Mouse (Mus musculus) MEL (cell line): ENCODE data around the gene Lrrc23. TPM values are rescaled to one million over a fixed set of nuclear protein-coding genes. Genes with fewer than 3 reads are reported as not detected.
A peak's percentile ranks its signal among the peaks of the same experiment; 100 is the strongest.
"Not testable (repeated sequence)": the region's sequence is repeated elsewhere in the genome, so short reads cannot be mapped to it uniquely, and the experiment has no call there.

ENCODE experiments used
- DNase-seq: peaks from one replicate; pipeline ENCODE4 v3.0.0; 2011; ENCODE audit warnings: low read depth, low spot score
- H3K27ac ChIP-seq: 2 replicates; pipeline ENCODE4 v1.5.1; 2012; ENCODE audit warnings: low read depth, mild to moderate bottlenecking, control low read depth, low read length, moderate library complexity; ENCODE audit not compliant: control insufficient read depth
- H3K27me3 ChIP-seq, 2 experiments: fragments of 150-350 bp in 1 of 2; sonication (generic) in 1 of 2; 2 replicates each; pipeline ENCODE4 v1.6.1; 2012; ENCODE audit warnings: low read length in 2 of 2, mild to moderate bottlenecking in 2 of 2, improper control_type of control experiment in 1 of 2, moderate library complexity in 1 of 2; ENCODE audit not compliant: insufficient read depth in 2 of 2, control insufficient read depth in 1 of 2
- H3K36me3 ChIP-seq, 2 experiments: 2 replicates each; pipeline ENCODE4 v1.6.1; 2012 to 2014; ENCODE audit warnings: low read length in 2 of 2, improper control_type of control experiment in 1 of 2, inconsistent platforms in 1 of 2, mild to moderate bottlenecking in 1 of 2; ENCODE audit not compliant: insufficient read depth in 2 of 2, control insufficient read depth in 1 of 2
- H3K4me1 ChIP-seq, 2 experiments: fragments of 150-350 bp in 1 of 2; sonication (generic) in 1 of 2; 2 replicates each; pipeline ENCODE4 v1.6.1; 2012; ENCODE audit warnings: low read length in 2 of 2, improper control_type of control experiment in 1 of 2, mild to moderate bottlenecking in 1 of 2; ENCODE audit not compliant: insufficient read depth in 2 of 2, control insufficient read depth in 1 of 2
- H3K4me3 ChIP-seq, 2 experiments: fragments of 150-350 bp in 1 of 2; sonication (generic) in 1 of 2; 2 replicates each; pipeline ENCODE4 v1.5.1; 2012; ENCODE audit warnings: low read depth in 2 of 2, low read length in 2 of 2, mild to moderate bottlenecking in 2 of 2, moderate library complexity in 2 of 2, control low read depth in 1 of 2, improper control_type of control experiment in 1 of 2; ENCODE audit not compliant: control insufficient read depth in 1 of 2, insufficient read depth in 1 of 2
- H3K79me2 ChIP-seq: 2 replicates; pipeline ENCODE4 v1.6.1; 2012; ENCODE audit warnings: mild to moderate bottlenecking, low read length, moderate library complexity; ENCODE audit not compliant: control insufficient read depth, poor library complexity, insufficient read depth
- H3K9ac ChIP-seq: 2 replicates; pipeline ENCODE4 v1.6.1; 2012; ENCODE audit warnings: low read depth, mild to moderate bottlenecking, control low read depth, low read length, moderate library complexity; ENCODE audit not compliant: control insufficient read depth, poor library complexity, severe bottlenecking
- H3K9me3 ChIP-seq: fragments of 150-350 bp; sonication (generic); replicated peaks from 2 replicates; pipeline ENCODE4 v1.6.1; 2012; ENCODE audit warnings: mild to moderate bottlenecking, low read length, improper control_type of control experiment, moderate library complexity; ENCODE audit not compliant: insufficient read depth
- BHLHE40 ChIP-seq: IDR thresholded peaks from 2 replicates; pipeline ENCODE4 v1.6.1; 2012; ENCODE audit warnings: low read depth, mild to moderate bottlenecking, inconsistent platforms, low read length, improper control_type of control experiment, borderline replicate concordance
- CHD1 ChIP-seq: IDR thresholded peaks from 2 replicates; pipeline ENCODE4 v1.6.1; 2012; ENCODE audit warnings: low read depth, mild to moderate bottlenecking, inconsistent platforms, low read length, improper control_type of control experiment
- E2F4 ChIP-seq: IDR thresholded peaks from 2 replicates; pipeline ENCODE4 v1.6.1; 2011; ENCODE audit warnings: low read depth, low read length, improper control_type of control experiment, borderline replicate concordance
- ELF1 ChIP-seq: IDR thresholded peaks from 2 replicates; pipeline ENCODE4 v1.6.1; 2014; ENCODE audit warnings: low read depth, mild to moderate bottlenecking, inconsistent platforms, low read length, improper control_type of control experiment, moderate library complexity
- ETS1 ChIP-seq: IDR thresholded peaks from 2 replicates; pipeline ENCODE4 v1.6.1; 2012; ENCODE audit warnings: low read depth, mild to moderate bottlenecking, inconsistent platforms, low read length, improper control_type of control experiment, moderate library complexity
- GABPA ChIP-seq: IDR thresholded peaks from 2 replicates; pipeline ENCODE4 v1.6.1; 2012; ENCODE audit warnings: low read depth, mild to moderate bottlenecking, inconsistent platforms, low read length, improper control_type of control experiment, moderate library complexity
- HCFC1 ChIP-seq: IDR thresholded peaks from 2 replicates; pipeline ENCODE4 v1.6.1; 2012; ENCODE audit warnings: low read depth, mild to moderate bottlenecking, inconsistent platforms, low read length, improper control_type of control experiment, moderate library complexity
- KAT2A ChIP-seq: conservative IDR thresholded peaks from 2 replicates; pipeline ENCODE4 v1.6.1; 2012; ENCODE audit warnings: low read depth, low read length, improper control_type of control experiment, inconsistent platforms
- MXI1 ChIP-seq: IDR thresholded peaks from 2 replicates; pipeline ENCODE4 v1.6.1; 2011; ENCODE audit warnings: mild to moderate bottlenecking, low read depth, low read length, improper control_type of control experiment
- NELFE ChIP-seq: IDR thresholded peaks from 2 replicates; pipeline ENCODE4 v1.6.1; 2011; ENCODE audit warnings: low read depth, low read length, improper control_type of control experiment
- POLR2A ChIP-seq, 2 experiments: IDR thresholded peaks; 2 replicates each; pipeline ENCODE4 v1.6.1; 2011 to 2012; ENCODE audit warnings: low read length in 2 of 2, mild to moderate bottlenecking in 2 of 2, control low read depth in 1 of 2, improper control_type of control experiment in 1 of 2, low read depth in 1 of 2, moderate library complexity in 1 of 2; ENCODE audit not compliant: control insufficient read depth in 1 of 2, insufficient read depth in 1 of 2, poor library complexity in 1 of 2
- POLR2AphosphoS2 ChIP-seq: IDR thresholded peaks from 2 replicates; pipeline ENCODE4 v1.6.1; 2011; ENCODE audit warnings: low read length, improper control_type of control experiment
- RAD21 ChIP-seq: IDR thresholded peaks from 2 replicates; pipeline ENCODE4 v1.6.1; 2011; ENCODE audit warnings: mild to moderate bottlenecking, low read depth, low read length, improper control_type of control experiment
- SMC3 ChIP-seq: IDR thresholded peaks from 2 replicates; pipeline ENCODE4 v1.6.1; 2011; ENCODE audit warnings: low read depth, low read length, improper control_type of control experiment
- ZC3H11A ChIP-seq: IDR thresholded peaks from 2 replicates; pipeline ENCODE4 v1.6.1; 2012; ENCODE audit warnings: low read depth, mild to moderate bottlenecking, inconsistent platforms, low read length, improper control_type of control experiment
- polyA plus RNA-seq, 2 experiments: library from polyadenylated mRNA; stranded (reverse) in 1 of 2; unstranded in 1 of 2; fragments of >175 nt in 1 of 2; fragments of >200 nt in 1 of 2; gene quantifications; 2 replicates each; pipeline versions ENCODE4 v1.2.1 to v1.2.4; 2012; ENCODE audit warnings: low replicate concordance in 2 of 2, low read depth in 1 of 2; ENCODE audit not compliant: insufficient read length in 2 of 2, insufficient read depth in 1 of 2, missing spikeins in 1 of 2
- total RNA-seq: library from RNA; depleted of rRNA; stranded (reverse); fragments of 300-350 nt; gene quantifications from 2 replicates; pipeline ENCODE4 v1.2.3, GENCODE M21; 2012

Gene Lrrc23
- total and polyA plus RNA-seq, 3 experiments = 0.11 TPM; not detected in 2

GRCm38 (mm10) chr6:124811403-124811665, 31.8 kb upstream of the Lrrc23 start:
- DNase-seq = peak; percentile 22
- Histone ChIP-seq H3K79me2 (peaks cover 19% of the 10 kb centered on the region), H3K9me3 (no peaks in the 10 kb centered on the region), H3K27ac (no peak overlapping the region), H3K27me3 (no peaks in the 10 kb centered on the region), H3K36me3 (peaks cover 4 to 15% of the 10 kb centered on the region in 2 experiments), H3K4me3 (no peak overlapping the region), H3K4me1 (peaks cover 0 to 33% of the 10 kb centered on the region in 2 experiments; a peak in 3 of 4 replicates), H3K9ac (no peak overlapping the region)
- TF ChIP-seq ELF1 (no peak), NELFE (no peak), E2F4 (no peak), BHLHE40 (no peak), CHD1 (no peak), MXI1 (no peak), ETS1 (no peak), RAD21 (no peak), ZC3H11A (no peak), SMC3 (no peak), HCFC1 (no peak), KAT2A (no peak)

GRCm38 (mm10) chr6:124810566-124811402, 31.3 kb upstream of the Lrrc23 start:
- peaks cover 0 to 34% of the 10 kb centered on the region in 2 experiments; a peak in 3 of 4 replicates for H3K4me1 ChIP-seq

GRCm38 (mm10) chr6:124809775-124810538, 30.4 kb upstream of the Lrrc23 start:
- Histone ChIP-seq H3K79me2 (peaks cover 19% of the 10 kb centered on the region), H3K4me1 (peaks cover 0 to 36% of the 10 kb centered on the region in 2 experiments; a peak in 3 of 4 replicates), H3K9ac (peak overlapping the region; percentile 81), H3K4me3 (peak overlapping the region; percentile 78 to 95), H3K9me3 (no peaks in the 10 kb centered on the region), H3K36me3 (peaks cover 4 to 16% of the 10 kb centered on the region in 2 experiments), H3K27me3 (no peaks in the 10 kb centered on the region), H3K27ac (peak overlapping the region; percentile 13; the same call in 1 of the 2 replicates)
- DNase-seq = peak; percentile 69
- no peak for TF ChIP-seq GABPA
- TF ChIP-seq POLR2A (IDR thresholded peaks at IDR 0.05; ENCODE audit: control insufficient read depth in 1 of 2, insufficient read depth in 1 of 2, low read depth in 1 of 2, low read length in 2 of 2, poor library complexity in 1 of 2) = peak; percentile 22 to 45; a peak in 2 of 4 replicates
- TF ChIP-seq POLR2AphosphoS2 = peak; percentile 34; the same call in 1 of the 2 replicates

More at GRCm38 (mm10) chr6:124810566-124811402, 31.3 kb upstream of the Lrrc23 start:
- H3K27me3 ChIP-seq, H3K9ac ChIP-seq, H3K27ac ChIP-seq, H3K4me3 ChIP-seq, H3K9me3 ChIP-seq: not testable (repeated sequence)
- Histone ChIP-seq H3K79me2 (peaks cover 19% of the 10 kb centered on the region), H3K36me3 (peaks cover 4 to 16% of the 10 kb centered on the region in 2 experiments)
- peak; percentile 21 for DNase-seq
